Mouse (Mus musculus) Muller cell, postnatal 12 days (primary cell): ENCODE results near the gene Dkk3.
"Not testable (repeated sequence)": the region's sequence is repeated elsewhere in the genome, so short reads cannot be mapped to it uniquely, and the experiment has no call there.

ENCODE experiments used
- DNase-seq: peaks from one replicate; pipeline ENCODE4 v3.0.0-alpha.2; 2015; ENCODE audit errors: inconsistent ontology term

The Dkk3 gene

GRCm38 (mm10) chr7:112130660-112131059 lies 28.2 kb downstream of the Dkk3 start:
- no peak for DNase-seq

- peak; percentile 93 for DNase-seq
Measured at GRCm38 (mm10) chr7:112129851-112130250, 29.0 kb downstream of the Dkk3 start.

- no peak for DNase-seq
Measured at GRCm38 (mm10) chr7:112128810-112129209, 30.0 kb downstream of the Dkk3 start.

- peak; percentile 72 for DNase-seq
Measured at GRCm38 (mm10) chr7:112127954-112128353, 30.9 kb downstream of the Dkk3 start.

GRCm38 (mm10) chr7:112127085-112127637 lies 31.7 kb downstream of the Dkk3 start:
- DNase-seq: peak; percentile 4

- DNase-seq: peak; percentile 73
Measured at GRCm38 (mm10) chr7:112125625-112126260, 33.1 kb downstream of the Dkk3 start.

GRCm38 (mm10) chr7:112123612-112124011 lies 35.2 kb downstream of the Dkk3 start:
- no peak for DNase-seq

GRCm38 (mm10) chr7:112121866-112122500 lies 36.9 kb downstream of the Dkk3 start:
- peak; percentile 54 for DNase-seq

- DNase-seq: peak; percentile 68
Measured at GRCm38 (mm10) chr7:112120861-112121810, 37.7 kb downstream of the Dkk3 start.

- DNase-seq: no peak
Measured at GRCm38 (mm10) chr7:112119248-112119647, 39.6 kb downstream of the Dkk3 start.

GRCm38 (mm10) chr7:112118086-112118485 lies 40.8 kb downstream of the Dkk3 start:
- DNase-seq: peak; percentile 83

GRCm38 (mm10) chr7:112117501-112117900 lies 41.4 kb downstream of the Dkk3 start:
- no peak for DNase-seq

- DNase-seq: peak; percentile 9
Measured at GRCm38 (mm10) chr7:112110638-112111372, 48.1 kb downstream of the Dkk3 start.

- no peak for DNase-seq
Measured at GRCm38 (mm10) chr7:112108757-112109156, 50.1 kb downstream of the Dkk3 start.

- DNase-seq: no peak
Measured at GRCm38 (mm10) chr7:112103816-112104215, 55.0 kb downstream of the Dkk3 start.

- DNase-seq: no peak
Measured at GRCm38 (mm10) chr7:112102933-112103332, 55.9 kb downstream of the Dkk3 start.

GRCm38 (mm10) chr7:112100887-112101286 lies 58.0 kb downstream of the Dkk3 start:
- no peak for DNase-seq

- not testable (repeated sequence) for DNase-seq
Measured at GRCm38 (mm10) chr7:112094923-112095322, 63.9 kb downstream of the Dkk3 start.

- DNase-seq: no peak
Measured at GRCm38 (mm10) chr7:112086186-112086585, 72.7 kb downstream of the Dkk3 start.

GRCm38 (mm10) chr7:112085062-112085461 lies 73.8 kb downstream of the Dkk3 start:
- peak; percentile 66 for DNase-seq

GRCm38 (mm10) chr7:112084222-112084621 lies 74.6 kb downstream of the Dkk3 start:
- DNase-seq: no peak
